Mouse (Mus musculus) kidney, adult 2 months (tissue): Measurements from ENCODE around the gene Tmcc3.

Source experiments
- CTCF ChIP-seq: fragments of 200-500 bp; conservative IDR thresholded peaks from 2 replicates; pipeline ENCODE4 v1.5.1; 2011; ENCODE audit warnings: low read depth, mild to moderate bottlenecking, control low read depth, low read length, moderate library complexity, mixed read lengths; ENCODE audit not compliant: insufficient read depth, insufficient read length
- POLR2A ChIP-seq: fragments of 200-500 bp; IDR thresholded peaks from one replicate; pipeline ENCODE4 v1.6.1; 2011; ENCODE audit warnings: low read depth, low read length, control low read depth

GRCm38 (mm10) chr10:94394286-94394685 lies 82.5 kb downstream of the Tmcc3 start:
- TF ChIP-seq POLR2A, result no peak
- no peak for TF ChIP-seq CTCF
